Mouse (Mus musculus): ENCODE data around the gene Tbrg1.

- TF ChIP-seq CTCF (IDR thresholded peaks at IDR 0.05), result no peak
- TF ChIP-seq POLR2A (IDR thresholded peaks at IDR 0.05; ENCODE audit: insufficient read depth, low read depth, low read length), result no peak
- TF ChIP-seq EP300 (IDR thresholded peaks at IDR 0.05; ENCODE audit: insufficient read depth, low read depth, low read length), result no peak
Measured at GRCm38 (mm10) chr9:37627263-37627662, 29.8 kb downstream of the Tbrg1 start.

Data from heart, adult 2 months (tissue).